Mouse (Mus musculus) embryonic fibroblast, embryonic 13.5 days (primary cell): ENCODE data around the gene Gabrg3.

ENCODE experiments used
- CTCF ChIP-seq: IDR thresholded peaks from 2 replicates; pipeline ENCODE4 v1.5.1; 2011; ENCODE audit warnings: mild to moderate bottlenecking, control low read depth, low read length, moderate library complexity, borderline replicate concordance; ENCODE audit not compliant: insufficient read depth
- POLR2A ChIP-seq: IDR thresholded peaks from 2 replicates; pipeline ENCODE4 v1.6.1; 2011; ENCODE audit warnings: low read depth, mild to moderate bottlenecking, control low read depth, low read length, moderate library complexity

GRCm38 (mm10) chr7:57348774-57349173, 38.2 kb downstream of the Gabrg3 start:
- TF ChIP-seq CTCF (no peak), POLR2A (no peak)
